Mouse (Mus musculus) heart, embryonic 16.5 days (tissue): ENCODE data around the gene Arsj. TPM values are rescaled to one million over a fixed set of nuclear protein-coding genes. Genes with fewer than 3 reads are reported as not detected.

ENCODE experiments used
- ATAC-seq: fragments of 200-750 bp; cut with Nextera tagmentation; replicated peaks from 2 replicates; pipeline ENCODE4 v1.8.0; 2017; ENCODE audit warnings: moderate number of reproducible peaks; ENCODE audit not compliant: insufficient read depth, low FRiP score; ENCODE audit errors: extremely low read depth
- H3K27ac ChIP-seq: fragments of 300-500 bp; sonication (generic); 2 replicates; pipeline ENCODE4 v1.5.1; 2014; ENCODE audit warnings: mild to moderate bottlenecking, low read length, control low read depth, moderate library complexity
- H3K27me3 ChIP-seq: fragments of 300-500 bp; sonication (generic); 2 replicates; pipeline ENCODE4 v1.6.1; 2014; ENCODE audit warnings: low read length, mixed read lengths; ENCODE audit not compliant: control insufficient read depth, insufficient read depth
- H3K36me3 ChIP-seq: fragments of 300-500 bp; sonication (generic); 2 replicates; pipeline ENCODE4 v1.6.1; 2014; ENCODE audit not compliant: control insufficient read depth, insufficient read depth
- H3K4me1 ChIP-seq: fragments of 300-500 bp; sonication (generic); 2 replicates; pipeline ENCODE4 v1.6.1; 2014; ENCODE audit warnings: low read length, mixed read lengths; ENCODE audit not compliant: control insufficient read depth, insufficient read depth
- H3K4me2 ChIP-seq: fragments of 300-500 bp; sonication (generic); 2 replicates; pipeline ENCODE4 v1.6.1; 2014; ENCODE audit warnings: low read depth, mild to moderate bottlenecking, control low read depth, low read length
- H3K4me3 ChIP-seq: fragments of 300-500 bp; sonication (generic); 2 replicates; pipeline ENCODE4 v1.5.1; 2014; ENCODE audit warnings: mild to moderate bottlenecking, control low read depth, low read length
- H3K9ac ChIP-seq: fragments of 300-500 bp; sonication (generic); 2 replicates; pipeline ENCODE4 v1.6.1; 2014; ENCODE audit warnings: low read length, control low read depth
- H3K9me3 ChIP-seq: fragments of 300-500 bp; sonication (generic); replicated peaks from 2 replicates; pipeline ENCODE4 v1.6.1; 2016; ENCODE audit warnings: low read length; ENCODE audit not compliant: control insufficient read depth
- WGBS: fragments of 180-500 bp; shearing (Covaris S2); extraction: QIAGEN DNeasy Blood & Tissue Kit; methylation state at CpG from one replicate; pipeline ENCODE4 v1.1.7; 2014; 5-methylcytosine and 5-hydroxymethylcytosine counted together
- polyA plus RNA-seq: library from polyadenylated mRNA; unstranded; fragments of >200 nt; fragmentation: Nextera tagmentation; extraction: Ambion mirVana; gene quantifications from 2 replicates; pipeline ENCODE4 v1.2.1, GENCODE M21; 2015

The Arsj gene
- polyA plus RNA-seq, 1 experiment from 2014 or later = 0.89 TPM

DNA sequence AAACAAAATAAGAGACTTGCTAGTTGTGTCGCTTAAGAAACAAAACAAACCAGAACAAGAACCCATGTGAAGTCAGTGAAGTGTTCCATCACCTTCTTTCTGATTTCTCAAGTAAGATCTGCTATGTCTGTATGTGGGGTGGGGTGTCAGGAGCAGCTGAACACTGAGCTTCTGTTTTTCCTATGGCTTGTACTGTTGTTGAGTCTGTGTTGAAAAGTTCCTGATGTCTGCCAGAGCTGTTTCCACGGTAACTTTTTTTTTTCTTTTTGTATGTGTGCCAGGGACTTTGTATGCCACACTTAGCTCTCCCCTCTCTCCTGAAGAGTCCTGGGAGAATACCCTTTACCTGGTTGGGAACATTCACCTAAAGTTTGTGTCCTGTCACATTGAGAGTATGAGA, 34.0 kb downstream of the Arsj start:
- WGBS = 47% methylated on average over 2 of the region's 2 CpGs
- Histone ChIP-seq H3K9me3 (no peaks in the 10 kb centered on the region), H3K27ac (no peak overlapping the region), H3K4me1 (0 out of 2 replicates have a peak, but pooled peaks cover 5% of the 10 kb centered on the region), H3K4me2 (no peak overlapping the region), H3K27me3 (no peaks in the 10 kb centered on the region), H3K4me3 (no peak overlapping the region), H3K9ac (no peak overlapping the region), H3K36me3 (no peaks in the 10 kb centered on the region)
- ATAC-seq = no peak; the same call in 1 of the 2 replicates

DNA sequence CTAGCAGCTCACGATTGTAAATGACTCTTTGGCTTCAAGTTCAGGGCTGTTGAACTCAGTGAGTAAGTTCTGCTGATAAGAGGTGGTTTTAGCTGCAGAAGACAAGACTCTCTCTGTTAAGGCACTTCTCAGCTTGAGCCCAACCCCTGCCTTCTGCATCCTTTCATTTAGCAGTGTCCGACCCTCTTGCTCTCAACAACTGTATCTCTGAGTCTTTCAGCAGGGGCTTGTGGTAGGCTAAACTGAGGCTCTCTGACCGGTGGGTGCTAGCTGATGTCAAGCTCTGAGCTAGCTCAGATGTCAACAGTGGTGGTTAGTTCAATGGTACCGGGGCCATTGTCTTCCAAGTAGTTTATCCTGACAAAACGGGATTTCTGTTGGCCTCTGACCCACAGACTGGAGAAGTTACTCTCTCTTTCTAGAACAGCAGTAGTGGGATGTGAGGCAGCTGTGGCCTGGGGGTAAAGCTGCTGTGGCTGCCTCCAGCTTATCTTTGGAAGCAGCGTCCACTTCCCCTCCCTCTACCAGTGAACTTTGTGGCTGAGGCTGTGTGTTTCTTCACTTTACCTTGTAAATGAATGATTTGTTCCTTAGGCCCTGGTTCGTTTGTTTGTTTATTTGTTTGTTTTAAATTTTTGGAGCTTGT, 34.6 kb downstream of the Arsj start:
- Histone ChIP-seq H3K4me1 (0 out of 2 replicates have a peak, but pooled peaks cover 5% of the 10 kb centered on the region), H3K9me3 (no peaks in the 10 kb centered on the region), H3K27ac (no peak overlapping the region; the same call in 1 of the 2 replicates), H3K36me3 (no peaks in the 10 kb centered on the region), H3K27me3 (no peaks in the 10 kb centered on the region), H3K4me3 (no peak overlapping the region), H3K4me2 (no peak overlapping the region), H3K9ac (no peak overlapping the region)
- 26% methylated on average over 7 of the region's 7 CpGs for WGBS
- peak; percentile 69 for ATAC-seq

DNA sequence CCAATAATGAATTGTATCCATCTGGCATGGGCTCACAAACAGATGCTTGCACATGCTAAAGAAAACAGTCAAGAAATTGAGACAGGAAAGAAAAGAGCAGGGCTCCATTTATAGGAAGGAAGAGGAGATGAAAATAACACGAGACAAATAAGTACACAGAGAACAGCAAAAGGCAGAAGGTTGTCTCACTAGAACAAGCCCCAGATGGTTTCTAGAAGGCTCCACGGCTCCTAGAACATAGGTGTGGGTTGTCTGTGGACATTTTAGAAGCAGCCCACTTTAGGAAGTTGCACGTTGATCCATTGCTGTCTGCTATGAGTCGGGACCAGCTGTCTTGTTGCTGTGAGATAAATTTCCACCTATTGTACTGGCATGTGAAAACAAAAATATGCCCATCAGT, 37.2 kb downstream of the Arsj start:
- Histone ChIP-seq H3K36me3 (no peaks in the 10 kb centered on the region), H3K27ac (no peak overlapping the region), H3K27me3 (no peaks in the 10 kb centered on the region), H3K4me1 (0 out of 2 replicates have a peak, but pooled peaks cover 5% of the 10 kb centered on the region), H3K4me3 (no peak overlapping the region), H3K9ac (no peak overlapping the region), H3K9me3 (no peaks in the 10 kb centered on the region), H3K4me2 (no peak overlapping the region)
- ATAC-seq = no peak
- WGBS = 60% methylated on average over 4 of the region's 4 CpGs

DNA sequence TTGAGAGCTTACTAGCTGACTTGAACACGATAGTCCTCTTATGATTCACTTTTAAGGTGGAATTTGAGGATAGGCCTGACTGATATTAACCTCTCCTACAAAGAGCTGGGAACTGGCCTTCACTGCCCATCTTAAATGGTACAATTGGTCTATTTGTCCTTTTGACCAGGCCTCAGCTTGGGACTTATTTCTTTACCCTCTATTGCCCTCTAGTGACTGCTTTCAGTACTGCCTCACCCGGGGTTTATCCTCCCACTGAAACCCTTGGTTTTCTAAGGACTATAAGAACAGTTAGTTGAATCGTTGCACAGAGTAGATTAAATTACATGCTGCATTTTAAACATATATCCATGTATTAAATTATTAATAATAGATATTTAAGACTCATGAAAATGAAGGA, 39.4 kb downstream of the Arsj start:
- Histone ChIP-seq H3K27ac (no peak overlapping the region), H3K4me1 (0 out of 2 replicates have a peak, but pooled peaks cover 2% of the 10 kb centered on the region), H3K36me3 (no peaks in the 10 kb centered on the region), H3K9ac (no peak overlapping the region), H3K9me3 (no peaks in the 10 kb centered on the region), H3K27me3 (no peaks in the 10 kb centered on the region), H3K4me2 (no peak overlapping the region), H3K4me3 (no peak overlapping the region)
- 25% methylated on average over 3 of the region's 3 CpGs for WGBS
- no peak for ATAC-seq

DNA sequence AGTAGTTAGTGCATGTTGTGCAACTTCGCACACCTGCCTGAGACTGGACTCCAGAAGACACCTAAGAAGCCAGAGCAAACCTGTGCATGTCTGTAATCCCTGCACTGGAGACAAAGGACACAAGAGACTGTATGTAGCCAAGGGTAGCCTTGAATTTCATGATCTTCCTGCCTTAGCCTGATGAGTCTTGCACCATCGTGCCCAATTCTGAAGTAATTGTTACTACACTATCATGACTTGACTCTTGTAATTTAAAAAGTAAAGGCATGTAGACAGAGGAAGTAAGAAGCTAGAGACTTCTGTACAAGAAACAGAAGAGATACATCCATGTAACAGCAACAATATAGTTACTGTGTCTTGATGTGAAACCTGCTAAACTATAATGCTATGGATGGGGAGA, 40.7 kb downstream of the Arsj start:
- no peaks in the 10 kb centered on the region for H3K4me1 ChIP-seq
- H3K36me3 ChIP-seq = no peaks in the 10 kb centered on the region
- ATAC-seq = no peak
- no peak overlapping the region for H3K4me2 ChIP-seq
- 81% methylated on average over 2 of the region's 2 CpGs for WGBS
- H3K4me3 ChIP-seq = no peak overlapping the region
- no peaks in the 10 kb centered on the region for H3K9me3 ChIP-seq
- H3K9ac ChIP-seq = no peak overlapping the region
- no peaks in the 10 kb centered on the region for H3K27me3 ChIP-seq
- H3K27ac ChIP-seq = no peak overlapping the region

DNA sequence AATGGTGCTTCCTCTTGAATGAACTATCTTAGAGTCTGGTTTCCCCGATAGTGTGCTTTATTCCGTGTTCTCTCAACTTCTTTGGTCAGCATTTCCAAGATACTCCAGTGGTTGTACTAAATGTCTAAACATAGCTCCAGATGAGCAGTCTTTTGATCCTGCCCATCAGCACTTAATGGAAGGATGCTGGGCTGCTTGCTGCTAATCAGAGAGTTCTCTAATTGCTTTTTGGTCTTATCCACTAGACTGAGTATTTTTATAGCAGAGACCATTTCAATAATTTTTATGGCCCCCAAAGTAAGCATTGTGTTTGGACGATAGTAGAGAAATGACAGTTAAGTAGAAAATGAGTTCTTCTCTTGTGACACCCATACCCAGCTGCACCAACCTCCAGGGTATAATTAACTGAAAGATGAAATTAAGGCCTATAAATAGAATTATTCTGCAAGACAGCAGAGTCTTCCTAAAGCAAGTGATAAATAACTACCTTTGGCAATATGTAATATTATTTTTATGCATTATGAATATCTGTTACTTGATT, 67.1 kb downstream of the Arsj start:
- Histone ChIP-seq H3K9me3 (no peaks in the 10 kb centered on the region), H3K4me1 (no peaks in the 10 kb centered on the region), H3K36me3 (no peaks in the 10 kb centered on the region), H3K4me3 (no peak overlapping the region), H3K27me3 (no peaks in the 10 kb centered on the region), H3K9ac (no peak overlapping the region), H3K4me2 (no peak overlapping the region), H3K27ac (no peak overlapping the region)
- 85% methylated on average over 3 of the region's 3 CpGs for WGBS
- no peak for ATAC-seq

DNA sequence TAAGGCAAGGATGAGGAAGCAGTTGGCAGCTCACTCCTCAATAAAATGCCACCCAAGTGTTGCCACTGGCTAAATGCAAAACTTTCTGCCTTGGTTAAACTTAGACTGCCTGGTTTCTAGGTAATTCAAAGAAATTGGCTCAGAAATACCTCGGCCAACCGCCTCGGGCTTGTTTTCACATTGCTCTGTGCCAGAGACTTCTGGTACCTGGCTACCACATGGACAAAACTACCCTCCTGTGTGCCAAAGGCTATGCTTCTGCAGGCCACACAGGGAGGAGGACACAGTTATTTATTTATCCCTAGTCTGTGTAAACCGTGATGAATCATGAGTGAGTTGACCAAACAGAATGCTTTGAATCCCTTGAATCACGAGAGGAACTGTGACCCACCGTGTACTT, 75.8 kb downstream of the Arsj start:
- Histone ChIP-seq H3K27ac (no peak overlapping the region), H3K36me3 (no peaks in the 10 kb centered on the region), H3K4me3 (no peak overlapping the region), H3K9me3 (no peaks in the 10 kb centered on the region), H3K9ac (no peak overlapping the region), H3K27me3 (no peaks in the 10 kb centered on the region), H3K4me2 (no peak overlapping the region), H3K4me1 (no peaks in the 10 kb centered on the region)
- ATAC-seq = no peak
- WGBS = 68% methylated on average over 6 of the region's 6 CpGs

DNA sequence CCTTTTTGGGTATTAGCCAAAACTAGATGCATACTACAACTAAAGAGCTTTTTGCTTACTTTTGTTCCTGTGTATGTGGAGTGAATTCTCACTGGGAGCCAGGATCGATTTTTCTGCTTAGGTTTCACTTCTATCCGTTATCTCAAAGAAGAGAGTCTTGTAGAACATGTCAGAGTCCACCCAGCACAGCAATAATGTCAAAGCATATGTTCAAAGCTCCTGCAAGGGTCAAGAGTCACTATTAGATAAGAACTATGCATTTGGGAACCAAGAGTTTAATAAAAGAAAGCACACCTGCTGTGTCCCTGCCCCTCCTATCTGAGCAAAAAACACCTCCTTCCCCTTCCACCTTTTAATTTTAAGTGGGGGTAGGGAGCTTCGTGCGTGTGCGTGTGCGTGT, 85.6 kb downstream of the Arsj start:
- no peaks in the 10 kb centered on the region for H3K4me1 ChIP-seq
- no peak overlapping the region for H3K4me2 ChIP-seq
- H3K27me3 ChIP-seq = no peaks in the 10 kb centered on the region
- no peak for ATAC-seq
- H3K36me3 ChIP-seq = no peaks in the 10 kb centered on the region
- H3K9ac ChIP-seq = no peak overlapping the region
- no peak overlapping the region for H3K4me3 ChIP-seq
- whole genome bisulfite sequencing = 64% methylated on average over 6 of the region's 6 CpGs
- H3K27ac ChIP-seq = no peak overlapping the region
- H3K9me3 ChIP-seq = no peaks in the 10 kb centered on the region

DNA sequence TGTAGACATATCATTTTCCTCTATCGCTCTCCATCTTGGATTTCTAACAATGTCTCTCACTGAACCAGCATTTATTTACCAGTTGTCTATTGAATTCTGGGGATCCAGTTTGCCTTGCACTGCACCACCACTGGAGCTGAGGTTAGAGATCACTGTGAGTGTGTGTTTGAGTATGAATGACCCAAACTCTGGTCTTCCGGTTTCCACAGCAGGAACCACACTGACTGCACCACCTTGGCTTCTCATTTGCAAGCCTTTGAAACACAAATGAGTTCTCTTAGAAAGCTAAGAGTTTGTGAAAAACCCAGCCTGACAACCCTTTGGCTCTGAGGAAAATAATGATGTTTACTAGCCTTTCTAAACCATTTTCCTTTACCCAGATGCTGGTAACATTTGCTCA, 86.0 kb downstream of the Arsj start:
- H3K36me3 ChIP-seq = no peaks in the 10 kb centered on the region
- no peaks in the 10 kb centered on the region for H3K27me3 ChIP-seq
- H3K9me3 ChIP-seq = no peaks in the 10 kb centered on the region

More for the DNA sequence above, 86.0 kb downstream of the Arsj start:
- no peak for ATAC-seq
- H3K9ac ChIP-seq = no peak overlapping the region
- no peak overlapping the region for H3K4me3 ChIP-seq
- H3K4me1 ChIP-seq = no peaks in the 10 kb centered on the region
- no peak overlapping the region for H3K4me2 ChIP-seq
- WGBS = 45% methylated on average over 2 of the region's 2 CpGs
- H3K27ac ChIP-seq = no peak overlapping the region
